Mouse (Mus musculus) CH12.LX (cell line): ENCODE measurements around the gene Ntrk3.

Source experiments
- BHLHE40 ChIP-seq: IDR thresholded peaks from 2 replicates; pipeline ENCODE4 v1.6.1; 2011; ENCODE audit warnings: mild to moderate bottlenecking, low read depth, low read length, improper control_type of control experiment
- CHD1 ChIP-seq: IDR thresholded peaks from 2 replicates; pipeline ENCODE4 v1.6.1; 2012; ENCODE audit warnings: low read depth, low read length, improper control_type of control experiment, inconsistent platforms
- CHD2 ChIP-seq: IDR thresholded peaks from 2 replicates; pipeline ENCODE4 v1.6.1; 2011; ENCODE audit warnings: low read length, improper control_type of control experiment
- CTCF ChIP-seq, 2 experiments: IDR thresholded peaks in 1 of 2; conservative IDR thresholded peaks in 1 of 2; 2 replicates each; pipeline ENCODE4 v1.5.1; 2011 to 2012; ENCODE audit warnings: low read depth in 2 of 2, low read length in 2 of 2, improper control_type of control experiment in 1 of 2, inconsistent platforms in 1 of 2, mild to moderate bottlenecking in 1 of 2, moderate library complexity in 1 of 2
- ETS1 ChIP-seq: conservative IDR thresholded peaks from 2 replicates; pipeline ENCODE4 v1.6.1; 2012; ENCODE audit warnings: low read depth, mild to moderate bottlenecking, inconsistent platforms, low read length, improper control_type of control experiment, moderate library complexity
- GABPA ChIP-seq: IDR thresholded peaks from 2 replicates; pipeline ENCODE4 v1.6.1; 2012; ENCODE audit warnings: low read depth, low read length, improper control_type of control experiment, inconsistent platforms; ENCODE audit not compliant: insufficient replicate concordance
- JUND ChIP-seq: conservative IDR thresholded peaks from 2 replicates; pipeline ENCODE4 v1.6.1; 2011; ENCODE audit warnings: low read depth, low read length, improper control_type of control experiment
- POLR2A ChIP-seq: IDR thresholded peaks from 2 replicates; pipeline ENCODE4 v1.6.1; 2011; ENCODE audit warnings: low read depth, mild to moderate bottlenecking, improper control_type of control experiment, low read length
- POLR2AphosphoS2 ChIP-seq: IDR thresholded peaks from 2 replicates; pipeline ENCODE4 v1.6.1; 2011; ENCODE audit warnings: low read depth, low read length, improper control_type of control experiment
- SMC3 ChIP-seq: IDR thresholded peaks from 2 replicates; pipeline ENCODE4 v1.6.1; 2011; ENCODE audit warnings: low read depth, low read length, improper control_type of control experiment
- TBP ChIP-seq: conservative IDR thresholded peaks from 2 replicates; pipeline ENCODE4 v1.6.1; 2011; ENCODE audit warnings: low read depth, low read length, improper control_type of control experiment
- USF1 ChIP-seq: IDR thresholded peaks from 2 replicates; pipeline ENCODE4 v1.6.1; 2014; ENCODE audit warnings: low read depth, mild to moderate bottlenecking, inconsistent platforms, low read length, improper control_type of control experiment
- ZMIZ1 ChIP-seq: IDR thresholded peaks from 2 replicates; pipeline ENCODE4 v1.6.1; 2012; ENCODE audit warnings: low read depth, mild to moderate bottlenecking, inconsistent platforms, low read length, improper control_type of control experiment
- ZNF384 ChIP-seq: IDR thresholded peaks from 2 replicates; pipeline ENCODE4 v1.6.1; 2012; ENCODE audit warnings: low read depth, low read length, improper control_type of control experiment, inconsistent platforms

GRCm38 (mm10) chr7:78603922-78604321 lies 133.9 kb downstream of the Ntrk3 start:
- TF ChIP-seq POLR2AphosphoS2 (no peak), USF1 (no peak), ZNF384 (no peak), CTCF (conservative IDR thresholded peaks at IDR 0.05 in 1 of 2, IDR thresholded peaks at IDR 0.05 in 1 of 2; ENCODE audit: low read depth in 2 of 2, low read length in 2 of 2) (no peak), SMC3 (no peak), CHD1 (no peak), POLR2A (no peak), GABPA (no peak), TBP (no peak), BHLHE40 (no peak), JUND (no peak), ZMIZ1 (no peak), ETS1 (no peak), CHD2 (no peak)
